Mouse (Mus musculus): ENCODE data around the gene Atp6ap2. TPM values are rescaled to one million over a fixed set of nuclear protein-coding genes. Genes with fewer than 3 reads are reported as not detected.
A peak's percentile ranks its signal among the peaks of the same experiment; 100 is the strongest.

Gene Atp6ap2
- polyA plus RNA-seq (2011; ENCODE audit: insufficient read depth, insufficient read length, low read depth, missing spikeins): 52.9 and 55.4 TPM in 2 replicates

GRCm38 (mm10) chrX:12587192-12587957, at the start of gene Atp6ap2:
TSS of gene Atp6ap2 (plus strand) at chrX:12587801.
- Histone ChIP-seq H3K27me3 (ENCODE audit: control insufficient read depth, insufficient read depth, low read length, poor library complexity, severe bottlenecking) (no peaks in the 10 kb centered on the region), H3K27ac (ENCODE audit: insufficient read depth, low read length) (peak within 1 kb of the TSS; percentile 63; the same call in 1 of the 2 replicates), H3K36me3 (ENCODE audit: control insufficient read depth, insufficient read depth, low read length, poor library complexity, severe bottlenecking) (0 out of 2 replicates have a peak, but pooled peaks cover 2% of the 10 kb centered on the region), H3K4me1 (ENCODE audit: control insufficient read depth, insufficient read depth, low read length) (no peaks in the 10 kb centered on the region), H3K9ac (ENCODE audit: low read depth, poor library complexity, severe bottlenecking) (peak within 1 kb of the TSS; percentile 94), H3K9me3 (replicated peaks; ENCODE audit: control insufficient read depth, insufficient read depth, low read length, poor library complexity, severe bottlenecking) (no peaks in the 10 kb centered on the region), H3K4me3 (ENCODE audit: low read depth, low read length) (peak within 1 kb of the TSS; percentile 92)
- TF ChIP-seq EP300 (IDR thresholded peaks at IDR 0.05; ENCODE audit: insufficient read depth, low read depth, low read length) (no peak), POLR2A (IDR thresholded peaks at IDR 0.05; ENCODE audit: insufficient read depth, low read length) (peak; percentile 83)

GRCm38 (mm10) chrX:12544417-12544816, 43.2 kb upstream of the Atp6ap2 start:
- Histone ChIP-seq H3K4me3 (ENCODE audit: low read depth, low read length) (no peak overlapping the region), H3K4me1 (ENCODE audit: control insufficient read depth, insufficient read depth, low read length) (no peaks in the 10 kb centered on the region), H3K27ac (ENCODE audit: insufficient read depth, low read length) (no peak overlapping the region), H3K9ac (ENCODE audit: low read depth, poor library complexity, severe bottlenecking) (no peak overlapping the region), H3K36me3 (ENCODE audit: control insufficient read depth, insufficient read depth, low read length, poor library complexity, severe bottlenecking) (no peaks in the 10 kb centered on the region), H3K9me3 (replicated peaks; ENCODE audit: control insufficient read depth, insufficient read depth, low read length, poor library complexity, severe bottlenecking) (no peaks in the 10 kb centered on the region), H3K27me3 (ENCODE audit: control insufficient read depth, insufficient read depth, low read length, poor library complexity, severe bottlenecking) (no peaks in the 10 kb centered on the region)
- TF ChIP-seq EP300 (IDR thresholded peaks at IDR 0.05; ENCODE audit: insufficient read depth, low read depth, low read length): no peak
- peak; percentile 2 for TF ChIP-seq CTCF (IDR thresholded peaks at IDR 0.05; ENCODE audit: low read depth, low read length)

DNA sequence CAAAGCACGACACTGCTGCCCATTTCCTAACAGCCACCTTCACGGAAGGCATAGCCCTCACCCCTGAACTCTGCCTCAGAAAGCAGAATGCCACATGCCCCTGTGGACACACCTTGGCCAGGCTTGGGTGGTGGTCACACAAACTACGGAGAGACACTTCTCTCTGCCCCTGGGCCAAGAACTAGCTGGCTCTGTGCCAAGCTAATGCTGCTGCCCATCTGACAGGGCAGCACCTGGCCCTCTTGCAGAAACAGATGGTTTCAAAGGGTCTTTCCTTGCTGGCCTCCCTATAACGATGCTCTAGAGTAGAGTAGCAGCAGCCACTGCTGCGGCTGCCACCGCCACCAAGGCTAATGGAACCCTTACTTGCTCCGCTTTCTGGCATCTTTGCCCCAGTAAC, 30.5 kb upstream of the Atp6ap2 start:
- Histone ChIP-seq H3K4me1 (ENCODE audit: control insufficient read depth, insufficient read depth, low read length) (no peaks in the 10 kb centered on the region), H3K27me3 (ENCODE audit: control insufficient read depth, insufficient read depth, low read length, poor library complexity, severe bottlenecking) (no peaks in the 10 kb centered on the region), H3K9ac (ENCODE audit: low read depth, poor library complexity, severe bottlenecking) (no peak overlapping the region), H3K9me3 (replicated peaks; ENCODE audit: control insufficient read depth, insufficient read depth, low read length, poor library complexity, severe bottlenecking) (no peaks in the 10 kb centered on the region), H3K27ac (ENCODE audit: insufficient read depth, low read length) (no peak overlapping the region), H3K4me3 (ENCODE audit: low read depth, low read length) (no peak overlapping the region), H3K36me3 (ENCODE audit: control insufficient read depth, insufficient read depth, low read length, poor library complexity, severe bottlenecking) (no peaks in the 10 kb centered on the region)
- no peak for TF ChIP-seq CTCF (IDR thresholded peaks at IDR 0.05; ENCODE audit: low read depth, low read length)
- no peak for TF ChIP-seq POLR2A (IDR thresholded peaks at IDR 0.05; ENCODE audit: insufficient read depth, low read length)
- TF ChIP-seq EP300 (IDR thresholded peaks at IDR 0.05; ENCODE audit: insufficient read depth, low read depth, low read length): no peak

GRCm38 (mm10) chrX:12571407-12571806, 16.2 kb upstream of the Atp6ap2 start:
- H3K9me3 ChIP-seq (replicated peaks; ENCODE audit: control insufficient read depth, insufficient read depth, low read length, poor library complexity, severe bottlenecking): no peaks in the 10 kb centered on the region
- TF ChIP-seq POLR2A (IDR thresholded peaks at IDR 0.05; ENCODE audit: insufficient read depth, low read length): no peak
- TF ChIP-seq CTCF (IDR thresholded peaks at IDR 0.05; ENCODE audit: low read depth, low read length): no peak
- TF ChIP-seq EP300 (IDR thresholded peaks at IDR 0.05; ENCODE audit: insufficient read depth, low read depth, low read length): no peak
- H3K36me3 ChIP-seq (ENCODE audit: control insufficient read depth, insufficient read depth, low read length, poor library complexity, severe bottlenecking): no peaks in the 10 kb centered on the region
- no peak overlapping the region for H3K27ac ChIP-seq (ENCODE audit: insufficient read depth, low read length)
- H3K4me3 ChIP-seq (ENCODE audit: low read depth, low read length): no peak overlapping the region
- H3K27me3 ChIP-seq (ENCODE audit: control insufficient read depth, insufficient read depth, low read length, poor library complexity, severe bottlenecking): no peaks in the 10 kb centered on the region
- no peaks in the 10 kb centered on the region for H3K4me1 ChIP-seq (ENCODE audit: control insufficient read depth, insufficient read depth, low read length)
- H3K9ac ChIP-seq (ENCODE audit: low read depth, poor library complexity, severe bottlenecking): no peak overlapping the region

GRCm38 (mm10) chrX:12577936-12578335, 9.7 kb upstream of the Atp6ap2 start:
- no peaks in the 10 kb centered on the region for H3K36me3 ChIP-seq (ENCODE audit: control insufficient read depth, insufficient read depth, low read length, poor library complexity, severe bottlenecking)
- no peaks in the 10 kb centered on the region for H3K4me1 ChIP-seq (ENCODE audit: control insufficient read depth, insufficient read depth, low read length)
- H3K4me3 ChIP-seq (ENCODE audit: low read depth, low read length): no peak overlapping the region
- H3K27ac ChIP-seq (ENCODE audit: insufficient read depth, low read length): no peak overlapping the region
- no peak for TF ChIP-seq EP300 (IDR thresholded peaks at IDR 0.05; ENCODE audit: insufficient read depth, low read depth, low read length)
- no peak for TF ChIP-seq CTCF (IDR thresholded peaks at IDR 0.05; ENCODE audit: low read depth, low read length)
- no peak for TF ChIP-seq POLR2A (IDR thresholded peaks at IDR 0.05; ENCODE audit: insufficient read depth, low read length)
- H3K9ac ChIP-seq (ENCODE audit: low read depth, poor library complexity, severe bottlenecking): no peak overlapping the region
- no peaks in the 10 kb centered on the region for H3K9me3 ChIP-seq (replicated peaks; ENCODE audit: control insufficient read depth, insufficient read depth, low read length, poor library complexity, severe bottlenecking)
- no peaks in the 10 kb centered on the region for H3K27me3 ChIP-seq (ENCODE audit: control insufficient read depth, insufficient read depth, low read length, poor library complexity, severe bottlenecking)

GRCm38 (mm10) chrX:12578339-12578868, 9.2 kb upstream of the Atp6ap2 start:
- Histone ChIP-seq H3K9ac (ENCODE audit: low read depth, poor library complexity, severe bottlenecking) (no peak overlapping the region), H3K4me1 (ENCODE audit: control insufficient read depth, insufficient read depth, low read length) (no peaks in the 10 kb centered on the region), H3K4me3 (ENCODE audit: low read depth, low read length) (no peak overlapping the region), H3K9me3 (replicated peaks; ENCODE audit: control insufficient read depth, insufficient read depth, low read length, poor library complexity, severe bottlenecking) (no peaks in the 10 kb centered on the region), H3K27ac (ENCODE audit: insufficient read depth, low read length) (no peak overlapping the region), H3K36me3 (ENCODE audit: control insufficient read depth, insufficient read depth, low read length, poor library complexity, severe bottlenecking) (no peaks in the 10 kb centered on the region), H3K27me3 (ENCODE audit: control insufficient read depth, insufficient read depth, low read length, poor library complexity, severe bottlenecking) (no peaks in the 10 kb centered on the region)
- TF ChIP-seq POLR2A (IDR thresholded peaks at IDR 0.05; ENCODE audit: insufficient read depth, low read length): no peak
- no peak for TF ChIP-seq EP300 (IDR thresholded peaks at IDR 0.05; ENCODE audit: insufficient read depth, low read depth, low read length)
- TF ChIP-seq CTCF (IDR thresholded peaks at IDR 0.05; ENCODE audit: low read depth, low read length): no peak

Data from ES-Bruce4 (cell line).